Mouse (Mus musculus) hindbrain, embryonic 11.5 days (tissue): ENCODE data around the gene Mrc2. TPM values are rescaled to one million over a fixed set of nuclear protein-coding genes. Genes with fewer than 3 reads are reported as not detected.

Experiments used
- ATAC-seq: fragments of 200-750 bp; cut with Nextera tagmentation; 2 replicates; pipeline ENCODE4 v1.8.0; 2017; ENCODE audit warnings: mild to moderate bottlenecking, moderate TSS enrichment, moderate library complexity; ENCODE audit not compliant: low FRiP score
- DNase-seq: peaks from one replicate; pipeline ENCODE4 v3.0.0-alpha.2; 2015; ENCODE audit warnings: low spot score
- H3K27ac ChIP-seq: fragments of 300-500 bp; sonication (generic); 2 replicates; pipeline ENCODE4 v1.5.1; 2014; ENCODE audit warnings: mild to moderate bottlenecking, low read depth, low read length
- H3K27me3 ChIP-seq: fragments of 300-500 bp; sonication (generic); 2 replicates; pipeline ENCODE4 v1.6.1; 2014; ENCODE audit warnings: mild to moderate bottlenecking, low read length, moderate library complexity, mixed read lengths; ENCODE audit not compliant: control insufficient read depth, insufficient read depth
- H3K36me3 ChIP-seq: fragments of 300-500 bp; sonication (generic); 2 replicates; pipeline ENCODE4 v1.6.1; 2014; ENCODE audit warnings: mild to moderate bottlenecking, low read length, moderate library complexity, mixed read lengths; ENCODE audit not compliant: control insufficient read depth, insufficient read depth
- H3K4me1 ChIP-seq: fragments of 300-500 bp; sonication (generic); replicated peaks from 2 replicates; pipeline ENCODE4 v1.6.1; 2014; ENCODE audit warnings: low read length, mixed read lengths; ENCODE audit not compliant: control insufficient read depth, insufficient read depth
- H3K4me2 ChIP-seq: fragments of 300-500 bp; sonication (generic); replicated peaks from 2 replicates; pipeline ENCODE4 v1.6.1; 2014; ENCODE audit warnings: mild to moderate bottlenecking, low read depth, low read length
- H3K4me3 ChIP-seq: fragments of 300-500 bp; sonication (generic); 2 replicates; pipeline ENCODE4 v1.5.1; 2014; ENCODE audit warnings: low read depth, low read length
- H3K9ac ChIP-seq: fragments of 300-500 bp; sonication (generic); 2 replicates; pipeline ENCODE4 v1.6.1; 2014; ENCODE audit warnings: low read depth, low read length
- H3K9me3 ChIP-seq: fragments of 300-500 bp; sonication (generic); 2 replicates; pipeline ENCODE4 v1.6.1; 2016; ENCODE audit warnings: low read length; ENCODE audit not compliant: control insufficient read depth
- WGBS: fragments of 180-500 bp; shearing (Covaris S2); extraction: QIAGEN DNeasy Blood & Tissue Kit; methylation state at CpG from one replicate; pipeline ENCODE4 v1.1.7; 2014; 5-methylcytosine and 5-hydroxymethylcytosine counted together
- polyA plus RNA-seq: library from polyadenylated mRNA; unstranded; fragments of >200 nt; fragmentation: Nextera tagmentation; extraction: Ambion mirVana; gene quantifications from 2 replicates; pipeline ENCODE4 v1.2.1, GENCODE M21; 2014

Gene Mrc2
- polyA plus RNA-seq, 1 experiment from 2014 or later, result 6.6 TPM

GRCm38 (mm10) chr11:105331732-105332131, 39.3 kb downstream of the Mrc2 start:
- Histone ChIP-seq H3K9me3 (no peaks in the 10 kb centered on the region), H3K27ac (no peak overlapping the region), H3K4me1 (no peaks in the 10 kb centered on the region), H3K36me3 (no peaks in the 10 kb centered on the region), H3K27me3 (no peaks in the 10 kb centered on the region), H3K4me3 (no peak overlapping the region), H3K9ac (no peak overlapping the region), H3K4me2 (no peak overlapping the region)
- WGBS, result 54% methylated on average over 10 of the region's 10 CpGs
- peak; percentile 47 for DNase-seq
- ATAC-seq, result peak; percentile 41; the same call in 1 of the 2 replicates

DNA sequence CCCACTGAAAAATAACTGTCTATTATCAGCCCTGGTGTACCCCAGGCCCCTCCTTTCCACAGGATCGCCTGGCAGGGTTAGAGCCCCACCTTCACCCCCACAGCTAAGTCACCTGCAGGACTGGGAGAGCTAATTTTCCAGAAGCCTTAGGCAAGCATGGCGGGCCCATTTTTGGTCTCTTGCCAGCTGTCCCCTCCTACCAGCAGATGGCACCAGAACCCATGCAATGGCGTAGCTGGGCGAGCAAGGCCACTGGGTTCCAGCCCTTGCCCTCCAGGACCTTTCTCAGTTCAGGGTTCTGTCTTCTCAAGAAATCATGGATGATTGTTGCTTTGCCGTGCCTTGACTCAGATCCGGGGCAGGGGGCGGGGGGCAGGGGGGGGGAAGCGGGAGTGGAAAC, 40.0 kb downstream of the Mrc2 start:
- ATAC-seq, result peak; percentile 62; the same call in 1 of the 2 replicates
- 81% methylated on average over 8 of the region's 8 CpGs for WGBS
- H3K9me3 ChIP-seq, result no peaks in the 10 kb centered on the region

GRCm38 (mm10) chr11:105333867-105334670, 41.6 kb downstream of the Mrc2 start:
- no peak overlapping the region for H3K4me3 ChIP-seq
- no peak overlapping the region for H3K4me2 ChIP-seq
- WGBS, result 77% methylated on average over 8 of the region's 8 CpGs
- DNase-seq (no peak), ATAC-seq (no peak)
- no peak overlapping the region for H3K9ac ChIP-seq
- H3K27ac ChIP-seq, result no peak overlapping the region
- no peaks in the 10 kb centered on the region for H3K4me1 ChIP-seq
- no peaks in the 10 kb centered on the region for H3K36me3 ChIP-seq
- no peaks in the 10 kb centered on the region for H3K9me3 ChIP-seq
- no peaks in the 10 kb centered on the region for H3K27me3 ChIP-seq

More for the DNA sequence above, 40.0 kb downstream of the Mrc2 start:
- Histone ChIP-seq H3K27me3 (no peaks in the 10 kb centered on the region), H3K36me3 (no peaks in the 10 kb centered on the region), H3K4me3 (no peak overlapping the region), H3K4me1 (no peaks in the 10 kb centered on the region), H3K4me2 (no peak overlapping the region), H3K9ac (no peak overlapping the region), H3K27ac (no peak overlapping the region)
- peak; percentile 78 for DNase-seq

DNA sequence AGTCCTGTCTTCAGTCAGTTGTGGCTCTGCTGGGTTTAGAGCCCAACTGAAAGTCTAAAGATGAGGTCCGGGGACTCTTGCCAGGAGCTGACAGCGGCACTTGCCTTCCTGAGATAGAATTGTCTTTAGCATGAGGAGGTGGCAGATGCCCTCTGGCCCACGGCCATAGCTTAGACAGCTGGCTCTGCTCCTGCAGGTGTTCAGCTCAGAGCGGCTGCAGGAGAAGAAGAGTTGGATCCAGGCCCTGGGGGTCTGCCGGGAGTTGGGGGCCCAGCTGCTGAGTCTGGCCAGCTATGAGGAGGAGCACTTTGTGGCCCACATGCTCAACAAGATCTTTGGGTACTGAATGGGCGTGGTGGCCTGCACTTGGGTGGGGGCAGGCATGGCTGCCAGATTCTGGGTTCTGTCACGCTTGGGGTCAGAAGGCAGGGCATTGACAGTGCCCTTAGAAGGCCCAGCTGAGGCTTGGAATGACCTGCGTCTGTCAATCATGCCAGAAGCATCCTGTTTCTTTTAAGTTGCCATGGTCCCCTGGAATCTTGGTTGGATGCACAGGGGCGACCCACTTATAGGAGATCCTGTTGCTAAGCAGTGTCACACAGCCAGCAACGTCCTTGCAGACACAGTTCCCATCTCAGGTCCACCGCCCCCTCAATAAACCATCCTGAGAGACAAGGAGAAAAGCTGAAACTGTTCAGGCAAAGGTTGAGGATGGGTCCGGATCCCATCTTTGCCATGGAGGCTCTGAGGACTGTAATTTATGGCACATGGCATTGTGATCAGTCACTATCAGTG, 46.4 kb downstream of the Mrc2 start:
- 75% methylated on average over 12 of the region's 12 CpGs for WGBS
- no peak for ATAC-seq

DNA sequence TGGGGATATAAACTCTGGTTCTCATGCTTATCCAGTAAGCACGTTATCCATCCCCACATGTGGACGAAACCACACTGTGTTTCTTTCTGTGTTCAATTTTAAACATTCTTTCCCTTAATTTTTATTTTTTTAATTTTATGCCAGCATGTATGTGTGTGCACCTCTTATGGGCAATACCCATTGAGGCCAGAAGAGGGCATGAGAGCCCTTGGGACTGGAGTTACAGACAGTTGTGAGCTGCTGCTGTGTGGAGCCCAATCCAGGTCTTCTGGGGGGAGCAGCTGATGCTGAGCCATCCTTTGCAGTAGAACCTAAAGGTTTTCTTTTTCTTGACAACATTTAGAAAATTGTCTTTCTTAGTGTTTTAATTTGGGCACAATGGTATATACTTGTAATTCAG, 52.8 kb downstream of the Mrc2 start:
- no peak overlapping the region for H3K9ac ChIP-seq
- H3K27me3 ChIP-seq, result no peaks in the 10 kb centered on the region
- H3K9me3 ChIP-seq, result no peaks in the 10 kb centered on the region
- no peak overlapping the region for H3K4me3 ChIP-seq
- no peak overlapping the region for H3K27ac ChIP-seq
- ATAC-seq (no peak), DNase-seq (peak; percentile 50)
- H3K4me1 ChIP-seq, result no peaks in the 10 kb centered on the region
- no peaks in the 10 kb centered on the region for H3K36me3 ChIP-seq
- no peak overlapping the region for H3K4me2 ChIP-seq
- 90% methylated on average over 2 of the region's 2 CpGs for WGBS

More for the DNA sequence above, 46.4 kb downstream of the Mrc2 start:
- Histone ChIP-seq H3K36me3 (no peaks in the 10 kb centered on the region), H3K9ac (no peak overlapping the region), H3K4me3 (no peak overlapping the region), H3K27ac (no peak overlapping the region), H3K9me3 (no peaks in the 10 kb centered on the region), H3K4me2 (no peak overlapping the region), H3K27me3 (no peaks in the 10 kb centered on the region), H3K4me1 (no peaks in the 10 kb centered on the region)
- no peak for DNase-seq

- Histone ChIP-seq H3K27ac (no peak overlapping the region), H3K36me3 (no peaks in the 10 kb centered on the region), H3K4me2 (no peak overlapping the region), H3K9me3 (no peaks in the 10 kb centered on the region), H3K4me3 (no peak overlapping the region), H3K4me1 (0 out of 2 replicates have a peak, but pooled peaks cover 2% of the 10 kb centered on the region), H3K27me3 (no peaks in the 10 kb centered on the region), H3K9ac (no peak overlapping the region)
- WGBS, result 68% methylated on average over 28 of the region's 28 CpGs
- ATAC-seq (peak; percentile 69), DNase-seq (peak; percentile 90)
Observed at GRCm38 (mm10) chr11:105347162-105348161, 55.0 kb downstream of the Mrc2 start.

- ATAC-seq (no peak), DNase-seq (no peak)
- 91% methylated on average over 9 of the region's 9 CpGs for WGBS
Observed at GRCm38 (mm10) chr11:105348495-105348982, 56.1 kb downstream of the Mrc2 start.

DNA sequence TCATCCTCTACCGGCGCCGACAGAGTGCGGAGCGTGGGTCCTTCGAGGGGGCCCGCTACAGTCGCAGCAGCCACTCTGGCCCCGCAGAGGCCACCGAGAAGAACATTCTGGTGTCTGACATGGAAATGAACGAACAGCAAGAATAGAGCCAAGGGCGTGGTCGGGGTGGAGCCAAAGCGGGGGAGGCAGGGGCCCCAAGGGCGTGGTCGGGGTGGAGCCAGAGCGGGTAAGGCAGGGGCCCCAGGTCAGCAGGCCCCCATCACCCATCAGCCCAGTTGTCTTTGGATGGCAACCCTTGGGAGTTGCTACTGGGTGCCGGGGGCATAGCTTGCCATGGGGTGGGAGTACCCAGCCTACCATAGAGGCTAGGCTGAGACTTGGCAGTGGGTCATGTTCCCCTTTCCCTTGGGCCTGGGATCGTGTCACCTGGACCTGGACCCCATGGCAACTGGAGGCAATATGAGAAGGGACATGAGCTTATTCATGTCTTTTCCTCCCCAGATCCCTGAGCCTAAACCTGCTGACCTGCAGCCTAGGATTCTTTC, 57.4 kb downstream of the Mrc2 start:
- Histone ChIP-seq H3K36me3 (no peaks in the 10 kb centered on the region), H3K4me3 (no peak overlapping the region), H3K9ac (no peak overlapping the region), H3K9me3 (no peaks in the 10 kb centered on the region), H3K27ac (no peak overlapping the region), H3K4me2 (no peak overlapping the region), H3K4me1 (0 out of 2 replicates have a peak, but pooled peaks cover 2% of the 10 kb centered on the region), H3K27me3 (no peaks in the 10 kb centered on the region; the same call in 1 of the 2 replicates)
- DNase-seq, result no peak
- no peak for ATAC-seq
- 89% methylated on average over 19 of the region's 19 CpGs for WGBS

More at GRCm38 (mm10) chr11:105348495-105348982, 56.1 kb downstream of the Mrc2 start:
- H3K36me3 ChIP-seq, result no peaks in the 10 kb centered on the region
- H3K4me3 ChIP-seq, result no peak overlapping the region
- no peaks in the 10 kb centered on the region; the same call in 1 of the 2 replicates for H3K27me3 ChIP-seq
- H3K4me1 ChIP-seq, result 0 out of 2 replicates have a peak, but pooled peaks cover 2% of the 10 kb centered on the region
- no peak overlapping the region for H3K4me2 ChIP-seq
- H3K27ac ChIP-seq, result no peak overlapping the region
- H3K9ac ChIP-seq, result no peak overlapping the region
- no peaks in the 10 kb centered on the region for H3K9me3 ChIP-seq
